Mouse (Mus musculus): Measurements from ENCODE around the gene Nisch.

Gene Nisch

DNA sequence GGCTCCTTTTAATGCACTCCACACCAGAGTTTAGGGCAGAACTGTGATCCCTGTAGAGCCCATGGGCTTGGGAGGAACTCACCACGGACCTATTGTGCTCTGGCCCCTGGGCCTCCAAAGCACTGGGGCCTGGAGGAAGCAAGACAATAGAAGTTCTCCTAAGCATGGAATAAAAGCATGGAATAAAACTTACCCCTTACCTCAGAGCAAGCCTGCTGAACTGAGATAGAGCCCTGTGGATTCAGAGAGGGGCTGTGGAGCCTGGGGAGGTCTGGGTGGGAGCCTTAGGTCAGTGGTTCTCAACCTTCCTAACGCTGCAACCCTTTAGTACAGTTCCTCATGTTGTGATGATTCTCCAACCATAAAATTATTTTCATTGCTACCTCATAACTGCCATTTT lies at the start of gene Nisch:
Gene Nisch, minus strand, starts transcription at position 101 of the 400 bp plus-strand sequence.
- no peak for DNase-seq

DNA sequence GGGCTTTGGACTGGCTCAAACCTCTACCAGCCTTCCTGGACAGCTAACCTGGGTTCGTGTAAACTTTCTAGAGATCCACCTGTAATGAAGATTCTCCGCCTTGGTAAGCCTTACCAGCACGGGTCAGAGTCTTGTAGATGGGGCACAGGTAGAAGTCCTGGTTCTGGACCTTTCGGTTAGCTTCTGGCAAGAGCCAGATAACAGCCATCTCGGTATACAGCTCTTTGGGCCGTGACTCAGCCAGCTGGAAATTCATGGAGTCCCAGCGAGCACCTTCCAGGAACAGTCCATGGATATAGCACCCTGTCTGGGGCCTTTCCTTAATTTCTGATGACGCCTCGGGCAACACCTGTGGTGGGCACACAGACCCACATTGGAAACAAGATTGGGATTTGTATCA lies 44.2 kb upstream of the Nisch start:
- no peak for DNase-seq

DNA sequence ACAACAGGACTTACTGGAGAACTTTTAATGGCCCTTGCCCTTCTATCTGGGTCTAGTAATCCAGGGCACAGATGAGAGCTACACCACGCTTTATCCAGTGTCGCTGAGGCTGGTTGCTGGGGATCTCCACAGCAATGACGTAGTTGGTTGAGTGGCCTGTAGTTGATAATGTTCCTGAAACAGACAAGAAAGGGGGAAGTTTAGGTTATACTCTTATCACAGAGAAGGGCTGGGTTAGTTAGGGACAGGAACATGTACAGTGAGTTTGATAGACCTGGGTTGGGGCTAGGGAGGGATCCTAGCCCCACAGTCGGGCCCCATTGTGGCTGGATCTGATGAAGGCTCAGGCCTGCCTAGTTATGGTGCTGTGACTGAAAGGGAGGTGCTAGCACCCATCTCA lies 43.6 kb upstream of the Nisch start:
- DNase-seq, result no peak

DNA sequence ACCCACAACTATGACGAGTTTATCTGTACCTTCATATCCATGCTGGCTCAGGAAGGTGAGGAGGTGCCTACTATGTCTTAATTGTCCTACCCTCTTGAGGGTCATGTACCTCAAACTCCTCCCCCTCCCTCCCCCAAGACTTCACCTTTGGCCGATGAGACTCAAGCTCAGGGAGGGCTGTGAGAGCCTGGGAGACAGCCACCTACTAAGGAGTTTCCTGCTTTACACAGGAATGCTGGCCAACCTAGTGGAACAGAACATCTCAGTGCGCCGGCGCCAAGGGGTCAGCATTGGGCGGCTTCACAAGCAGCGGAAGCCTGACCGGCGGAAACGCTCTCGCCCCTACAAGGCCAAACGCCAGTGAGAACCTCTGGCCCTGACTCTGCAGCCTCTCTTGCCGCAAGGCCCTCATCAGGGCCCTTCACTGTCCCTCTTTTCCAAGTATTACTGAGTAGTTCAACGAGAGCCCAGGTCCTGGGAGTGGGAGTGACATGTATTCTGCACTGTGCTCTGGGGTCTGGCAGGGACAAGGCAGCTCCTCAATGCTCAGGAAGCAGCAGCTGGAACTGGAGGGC lies 41.8 kb upstream of the Nisch start:
- no peak for DNase-seq

DNA sequence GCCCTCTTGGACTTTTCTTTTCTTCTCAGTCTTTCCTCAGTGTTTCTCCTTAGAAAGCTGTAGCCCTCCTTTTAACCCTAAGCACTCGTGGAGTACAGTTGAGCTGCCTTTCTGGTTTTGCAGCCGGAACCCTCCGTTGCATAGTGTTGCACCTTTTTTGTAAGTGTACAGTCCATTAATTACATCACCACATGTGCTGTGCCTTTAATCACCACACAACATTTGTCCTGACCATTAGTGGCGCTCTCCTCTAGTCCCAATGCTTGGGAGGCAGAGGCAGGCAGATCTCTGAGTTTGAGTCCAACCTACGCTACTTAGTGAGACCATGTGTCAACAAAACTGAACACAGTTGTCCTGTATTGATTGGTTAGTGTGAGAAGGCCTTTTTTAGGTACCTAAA lies 35.3 kb upstream of the Nisch start:
- no peak for DNase-seq

DNA sequence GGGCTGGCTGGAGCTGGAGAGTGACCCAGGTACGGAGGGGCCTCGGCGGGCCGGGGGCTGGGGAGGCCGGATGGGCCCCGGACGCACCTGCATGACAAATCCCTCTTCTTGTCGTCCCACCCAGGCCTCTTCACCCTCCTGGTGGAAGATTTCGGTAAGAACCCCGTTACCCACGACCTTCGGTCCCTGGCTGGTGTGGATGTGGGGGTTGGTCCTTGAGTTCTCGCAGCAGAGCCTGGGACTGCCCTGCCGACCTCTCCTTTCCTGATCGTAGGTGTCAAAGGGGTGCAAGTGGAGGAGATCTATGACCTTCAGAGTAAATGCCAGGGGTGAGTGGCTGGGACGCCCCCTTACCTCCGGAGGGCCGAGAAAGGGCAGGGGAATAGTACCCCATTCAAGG lies 34.9 kb upstream of the Nisch start:
- no peak for DNase-seq

DNA sequence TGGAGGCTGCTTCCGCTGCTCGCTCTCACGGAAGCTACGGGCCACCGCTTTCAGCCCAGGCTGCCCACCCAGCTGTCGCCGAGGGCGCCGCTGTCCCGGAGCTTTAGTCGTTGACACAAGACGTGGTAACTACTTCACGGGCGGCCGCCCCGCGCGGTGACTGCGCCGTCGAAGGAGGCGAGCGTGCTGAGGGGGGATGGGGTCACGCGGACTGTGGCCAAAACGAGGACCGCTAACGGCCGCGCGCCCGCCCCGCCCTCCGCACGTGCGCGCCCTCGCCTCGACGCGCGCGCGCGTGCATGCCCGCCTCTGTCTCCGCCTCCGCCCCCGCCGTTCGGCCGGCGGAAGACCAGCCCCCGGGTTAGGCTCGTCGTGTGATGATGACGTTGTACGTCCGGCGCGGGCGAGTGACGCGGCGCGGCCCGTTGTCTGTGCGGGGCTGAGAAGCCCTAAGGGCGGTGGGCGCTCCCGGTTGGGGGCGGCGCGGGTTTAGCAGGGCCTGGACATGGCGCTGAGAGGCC lies 34.4 kb upstream of the Nisch start, which contains the start of the genes Phf7 and Bap1:
Gene Phf7, minus strand, starts transcription at position 234 of the 521 bp plus-strand sequence.
Gene Bap1, plus strand, starts transcription at position 367 of the 521 bp plus-strand sequence.
- DNase-seq, result peak; percentile 95

DNA sequence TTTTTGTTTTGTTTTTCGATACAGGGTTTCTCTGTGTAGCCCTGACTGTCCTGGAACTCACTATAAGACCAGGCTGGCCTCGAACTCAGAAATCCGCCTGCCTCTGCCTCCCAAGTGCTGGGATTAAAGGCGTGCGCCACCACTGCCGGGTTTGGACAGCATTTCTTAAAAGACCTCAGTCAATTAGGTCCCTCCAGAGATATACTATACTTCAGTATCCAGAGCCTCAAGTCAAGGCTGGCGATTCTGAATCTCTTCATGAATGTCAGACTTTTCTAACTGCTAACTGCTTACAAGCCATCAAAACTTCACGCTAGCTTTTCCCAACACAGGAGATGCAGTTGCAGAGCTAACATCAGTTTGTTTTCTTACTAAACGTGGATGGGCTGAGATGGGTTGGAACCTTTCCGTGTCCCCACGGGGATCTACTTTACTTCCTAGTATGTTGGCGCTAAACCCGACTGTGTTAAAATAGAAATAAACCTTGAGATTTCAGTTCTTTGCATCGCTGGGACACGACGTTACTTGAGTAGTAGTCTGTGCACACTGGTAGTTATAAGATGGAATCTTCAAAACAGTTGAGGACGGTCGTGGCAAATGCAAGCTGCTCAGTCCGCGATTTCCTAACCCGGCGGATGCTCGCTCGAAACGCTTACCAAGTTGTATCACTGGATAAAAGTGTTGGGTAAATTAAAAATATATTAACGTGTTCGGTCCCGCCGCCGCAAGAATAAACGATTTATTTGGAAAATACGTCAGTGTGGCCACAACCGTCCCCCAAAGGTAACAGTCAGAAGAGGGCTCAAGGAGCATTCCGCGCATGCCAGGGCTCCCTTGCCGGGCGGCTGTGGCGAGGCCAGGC lies 33.7 kb upstream of the Nisch start:
- no peak for DNase-seq

DNA sequence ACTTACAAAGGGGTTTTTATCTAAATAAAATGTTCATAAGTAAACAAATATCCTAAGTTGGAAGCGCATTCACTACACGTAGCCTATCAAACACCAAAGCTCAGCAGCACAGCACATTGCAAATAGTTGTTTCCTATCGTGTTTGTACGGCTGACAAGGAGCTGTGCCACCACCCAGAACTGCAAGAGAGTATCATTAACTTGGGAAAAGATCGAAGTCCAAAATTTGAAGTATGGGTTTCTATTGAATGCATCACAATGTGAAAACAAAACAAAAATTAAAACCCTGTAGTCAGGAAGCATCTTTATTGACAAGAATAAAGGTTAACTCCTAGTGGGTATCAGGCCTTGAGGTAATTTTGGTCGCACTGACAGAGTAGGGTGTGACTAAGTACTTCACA lies 31.6 kb upstream of the Nisch start:
- no peak for DNase-seq

DNA sequence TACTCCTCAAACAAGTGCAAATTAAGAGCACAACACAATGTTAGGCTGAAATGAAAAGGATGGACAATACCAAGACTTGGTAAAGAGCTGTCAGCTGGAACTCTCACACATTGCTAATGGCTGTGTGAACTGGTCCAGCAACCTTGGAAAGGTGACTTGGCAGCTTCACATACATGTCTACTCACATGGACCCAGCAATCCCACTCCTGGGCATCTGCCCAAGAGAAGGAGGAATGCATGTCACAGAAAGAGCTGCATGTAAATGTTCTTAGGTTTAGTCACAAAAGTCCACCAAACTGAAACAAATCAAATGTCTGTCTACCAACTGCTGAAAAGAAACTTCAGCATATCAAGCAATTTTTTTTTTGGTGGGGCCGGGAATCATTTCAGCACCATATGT lies 29.2 kb upstream of the Nisch start:
- DNase-seq, result no peak

DNA sequence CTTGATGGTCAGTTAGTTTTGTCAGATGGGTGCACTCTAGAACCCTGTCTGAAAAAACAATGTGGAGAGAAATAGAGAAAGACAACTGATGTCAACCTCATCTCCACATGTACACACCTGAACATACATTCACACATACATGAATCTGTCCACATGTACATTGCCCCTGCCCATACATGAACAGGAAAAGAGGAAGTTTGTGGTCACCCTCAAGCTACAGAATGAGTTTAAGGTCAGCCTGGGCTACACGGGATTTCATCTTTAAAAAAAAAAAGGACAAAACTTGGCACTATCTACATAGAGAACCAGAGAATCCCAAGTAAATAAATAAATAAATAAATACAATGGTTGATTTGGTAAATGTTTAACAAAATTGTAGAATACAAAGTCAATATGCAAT lies 28.0 kb upstream of the Nisch start:
- DNase-seq, result no peak

DNA sequence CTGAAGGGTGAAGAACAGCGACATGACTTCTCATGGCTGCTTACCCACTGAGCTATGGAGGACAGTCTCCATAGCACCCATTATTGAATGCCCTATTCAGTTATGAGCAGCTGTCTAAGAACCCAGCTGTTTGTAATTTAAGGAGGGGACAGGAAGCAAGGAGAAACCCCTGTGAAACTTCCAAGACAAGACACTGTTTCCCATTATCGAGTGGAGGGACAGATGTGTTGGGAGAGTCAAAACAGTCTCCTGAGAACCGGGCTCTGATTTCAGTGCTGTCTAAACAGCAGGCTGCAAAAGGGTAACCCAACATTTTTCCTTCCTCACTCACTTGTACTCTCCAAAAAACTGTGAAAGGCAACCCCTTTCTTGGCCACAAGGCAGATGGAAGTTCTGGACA lies 23.8 kb upstream of the Nisch start:
- DNase-seq, result no peak

DNA sequence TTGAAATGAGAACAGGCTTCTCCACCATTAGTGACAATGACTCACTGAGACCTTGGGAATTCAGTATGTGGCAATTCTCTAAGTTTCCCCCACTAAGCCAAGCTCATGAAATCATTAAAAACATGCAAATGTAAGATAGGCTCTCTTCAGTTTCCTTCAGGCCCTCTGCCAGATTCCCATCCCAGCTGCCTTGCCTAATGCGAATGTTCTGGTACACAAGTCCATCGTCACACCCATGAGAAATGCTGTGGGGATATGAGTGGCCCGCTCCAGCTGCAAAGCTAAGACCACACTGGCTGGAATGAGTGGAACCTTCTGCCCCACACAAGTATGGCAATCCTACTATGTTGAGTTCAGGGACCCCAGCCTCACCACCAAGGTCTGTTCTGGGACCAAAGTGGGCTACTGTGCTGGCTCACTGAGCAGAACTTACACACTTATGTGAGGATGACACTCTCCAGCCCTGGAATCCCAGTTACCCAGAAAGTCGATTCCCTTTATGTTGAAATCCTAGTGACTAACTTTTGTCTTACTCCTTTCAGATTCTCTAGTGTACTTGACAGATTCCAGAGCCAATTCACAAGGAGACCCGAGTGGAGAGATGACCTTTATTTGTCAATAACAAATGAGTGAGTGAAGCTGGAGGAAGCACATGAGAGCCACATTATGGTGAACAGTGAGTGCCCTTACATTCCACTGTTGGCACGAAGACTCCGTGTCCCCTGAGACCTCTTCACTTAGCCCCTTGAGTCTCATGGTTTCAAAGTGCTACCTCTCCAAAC lies 20.5 kb upstream of the Nisch start:
- no peak for DNase-seq

DNA sequence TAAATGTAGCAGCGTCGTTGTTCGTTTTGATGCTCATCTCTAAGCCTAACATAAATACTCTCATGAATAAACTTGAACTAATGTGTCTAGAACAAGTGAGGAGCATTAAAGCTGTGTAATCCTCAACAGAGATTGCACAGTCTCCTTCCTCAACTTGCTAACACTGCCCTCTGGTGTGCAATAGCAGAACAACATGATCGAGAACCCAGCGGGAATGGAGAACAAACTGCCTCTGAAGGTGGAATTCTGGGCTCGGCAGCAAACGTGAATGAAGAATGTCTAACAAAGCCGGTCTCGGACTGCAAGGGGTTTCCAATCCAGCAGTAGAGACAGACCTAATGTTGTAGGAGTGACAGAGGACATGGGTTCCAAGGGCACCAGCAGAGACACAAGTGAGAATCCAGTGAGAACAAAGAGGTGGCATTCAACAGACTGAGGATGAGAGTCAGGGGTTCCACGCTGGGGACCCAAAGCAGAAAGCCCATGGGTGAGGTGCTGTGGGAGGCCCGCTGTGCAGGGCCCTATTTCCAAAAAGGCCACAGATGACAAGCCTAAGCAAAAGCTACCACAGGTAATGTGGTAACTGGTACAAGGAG lies 17.3 kb upstream of the Nisch start:
- peak; percentile 84 for DNase-seq

DNA sequence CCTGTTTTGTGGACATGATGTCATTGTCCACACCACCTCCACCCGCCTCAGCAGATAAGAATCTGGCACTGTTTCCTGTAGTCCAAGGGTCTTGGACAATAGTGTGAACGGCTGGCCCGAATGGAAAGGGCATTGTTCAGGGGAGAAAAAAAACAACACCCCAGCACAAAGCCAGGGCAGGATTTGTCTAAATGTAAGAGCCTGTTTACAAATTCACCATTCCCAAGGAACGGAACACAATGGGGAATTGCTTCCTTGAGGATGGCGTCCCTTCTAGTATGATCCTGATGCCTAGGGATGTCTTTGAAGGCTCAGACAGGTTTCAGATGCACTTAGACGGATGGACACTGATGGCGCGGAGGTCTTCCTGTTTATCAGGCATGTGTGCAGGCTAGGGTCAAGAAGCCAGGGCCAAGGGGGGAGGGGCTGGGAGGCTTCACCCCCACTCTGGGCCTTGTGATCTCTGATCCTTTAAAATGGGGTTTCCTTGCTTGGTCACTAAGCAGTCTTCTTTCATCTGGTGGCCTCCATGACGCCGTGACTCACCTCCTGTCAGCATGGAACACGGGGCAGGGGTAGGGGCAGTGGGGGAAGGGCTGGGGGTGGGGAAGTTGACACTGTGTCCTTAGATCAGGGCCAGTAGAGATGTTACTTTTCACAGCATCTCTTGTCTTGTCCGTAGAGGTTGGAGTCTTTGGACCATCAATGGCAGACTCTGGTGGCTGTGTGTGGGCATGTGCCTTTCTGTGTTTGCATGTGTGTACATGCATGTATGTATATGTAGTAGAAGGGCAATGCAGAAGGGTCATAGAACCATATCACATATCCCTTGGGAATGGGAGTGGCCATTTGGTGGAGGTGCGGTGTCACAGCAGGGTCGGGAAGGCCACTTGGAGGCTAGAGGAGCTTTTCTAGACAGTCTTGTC lies 16.6 kb upstream of the Nisch start:
- DNase-seq, result no peak

DNA sequence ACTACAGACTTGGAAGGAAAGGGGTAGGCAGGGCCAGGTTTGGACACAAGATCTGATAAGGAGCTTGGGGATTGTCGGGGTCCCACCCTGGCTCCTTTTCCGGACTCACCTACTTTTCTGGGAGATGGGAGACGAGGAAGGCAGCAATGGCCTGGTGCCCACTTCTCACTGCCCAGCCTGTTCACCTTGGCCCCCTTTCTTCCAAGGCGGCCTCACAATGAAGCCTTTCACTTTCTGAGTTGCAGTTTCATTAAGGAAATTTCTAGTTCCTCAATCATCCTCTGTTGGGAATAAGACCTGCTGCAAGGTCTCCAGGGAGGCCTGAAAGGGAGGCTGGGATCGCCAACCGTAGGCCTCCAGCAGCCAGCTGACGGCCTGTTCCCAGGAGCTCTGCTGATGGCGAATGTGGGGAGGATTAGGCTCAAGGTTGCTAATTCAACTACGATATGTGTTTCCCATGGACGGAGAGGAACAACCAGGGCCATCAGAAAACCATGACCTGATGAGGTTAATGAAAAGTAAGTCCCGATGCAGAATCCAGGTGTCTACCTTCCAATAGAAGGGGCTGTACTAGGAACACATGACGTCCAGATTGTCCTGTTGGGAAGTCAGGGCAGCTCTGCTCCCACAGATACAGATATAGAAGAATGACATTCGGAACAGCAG lies 15.8 kb upstream of the Nisch start:
- no peak for DNase-seq

DNA sequence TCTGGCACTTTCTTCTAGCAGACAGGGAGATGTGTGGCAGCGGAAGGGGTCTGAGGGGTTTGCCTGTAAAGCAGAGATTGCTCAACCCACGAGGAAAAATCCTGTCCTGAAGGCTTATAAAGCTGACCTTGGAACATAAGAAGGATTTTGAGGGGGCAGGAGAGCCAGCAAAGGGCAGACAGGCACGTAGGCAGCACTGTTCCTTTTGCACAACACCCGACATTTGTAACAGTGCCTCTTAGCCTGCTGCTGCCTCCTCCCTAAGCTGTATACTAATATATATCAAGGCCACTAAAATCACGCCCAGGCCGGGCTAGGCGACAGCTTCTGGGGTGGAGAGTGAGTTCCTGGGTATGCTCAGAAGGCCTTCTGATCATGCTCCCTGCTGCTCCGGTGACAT lies 13.7 kb upstream of the Nisch start:
- no peak for DNase-seq

DNA sequence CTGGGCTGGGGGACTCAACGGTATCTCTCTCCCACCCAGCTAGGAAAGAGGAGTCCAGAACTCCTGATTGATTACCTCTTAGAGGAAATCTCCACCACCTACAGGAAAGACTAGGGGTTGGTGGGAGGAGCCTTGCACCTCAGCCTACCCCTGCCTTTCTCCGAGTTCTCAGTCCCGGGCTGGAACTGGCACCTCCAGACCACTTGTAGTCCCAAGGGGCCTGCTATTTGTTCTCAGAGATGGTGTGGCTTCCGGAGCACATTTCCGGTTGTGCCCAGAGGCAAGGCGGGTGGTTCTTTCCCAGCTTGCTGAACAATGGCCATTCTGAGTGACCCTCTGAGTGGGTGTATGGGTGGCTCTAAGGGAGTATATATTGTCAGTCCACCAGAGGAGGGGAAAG lies 11.5 kb upstream of the Nisch start:
- DNase-seq, result no peak

DNA sequence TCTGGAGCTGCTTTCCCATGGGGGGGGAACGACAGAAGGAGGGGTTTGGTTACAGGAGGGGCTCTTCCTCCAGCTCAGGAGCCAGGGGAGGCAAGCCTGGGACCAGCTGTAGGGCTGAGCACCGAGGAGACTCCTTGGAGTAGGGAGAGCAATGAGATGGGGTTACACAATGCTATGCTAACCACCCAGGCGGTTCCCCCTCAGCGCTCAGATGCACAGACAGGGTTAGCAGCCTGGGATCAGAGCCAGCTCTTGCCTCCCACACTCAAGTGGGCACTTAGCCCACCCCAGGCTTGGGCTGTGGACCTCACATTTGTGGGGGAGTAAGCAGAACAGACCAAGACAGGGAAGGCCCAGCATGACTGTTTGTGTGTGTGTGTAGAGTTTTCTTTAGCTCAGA lies 10.2 kb upstream of the Nisch start:
- no peak for DNase-seq

DNA sequence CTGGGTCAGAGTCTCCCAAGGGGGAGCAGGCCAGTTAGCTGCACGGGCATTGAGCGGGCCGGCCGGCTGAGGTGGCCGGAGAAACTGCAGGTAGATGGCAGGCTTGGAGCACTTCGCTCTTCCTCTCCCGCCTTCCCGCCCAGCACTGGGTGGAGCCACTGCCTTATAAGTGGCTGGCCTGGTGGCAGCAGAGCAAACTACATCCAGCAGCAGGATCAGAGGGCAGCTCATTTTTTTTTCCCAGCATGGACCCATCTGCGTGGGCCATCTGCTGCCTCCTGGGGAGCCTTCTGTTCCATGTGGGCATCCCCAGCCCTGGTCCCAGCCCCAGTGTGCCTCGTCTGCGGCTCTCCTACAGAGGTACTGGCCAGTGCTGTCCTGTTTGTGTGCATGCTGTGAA lies 920 bp upstream of the Nisch start, which contains the start of gene Sema3g:
Gene Sema3g, plus strand, starts transcription at position 195 of the 400 bp plus-strand sequence.
- peak; percentile 78 for DNase-seq
